Mouse (Mus musculus) kidney, adult 2 months (tissue): ENCODE measurements at regions not wholly inside any gene's neighbourhood (a gene's known extent, or its start where the extent isn't known, plus 50 kb on each side); places are given as distances from the start of the nearest gene placed in this dataset.

ENCODE experiments used
- CTCF ChIP-seq: fragments of 200-500 bp; conservative IDR thresholded peaks from 2 replicates; pipeline ENCODE4 v1.5.1; 2011; ENCODE audit warnings: low read depth, mild to moderate bottlenecking, control low read depth, low read length, moderate library complexity, mixed read lengths; ENCODE audit not compliant: insufficient read depth, insufficient read length
- POLR2A ChIP-seq: fragments of 200-500 bp; IDR thresholded peaks from one replicate; pipeline ENCODE4 v1.6.1; 2011; ENCODE audit warnings: low read depth, low read length, control low read depth

DNA sequence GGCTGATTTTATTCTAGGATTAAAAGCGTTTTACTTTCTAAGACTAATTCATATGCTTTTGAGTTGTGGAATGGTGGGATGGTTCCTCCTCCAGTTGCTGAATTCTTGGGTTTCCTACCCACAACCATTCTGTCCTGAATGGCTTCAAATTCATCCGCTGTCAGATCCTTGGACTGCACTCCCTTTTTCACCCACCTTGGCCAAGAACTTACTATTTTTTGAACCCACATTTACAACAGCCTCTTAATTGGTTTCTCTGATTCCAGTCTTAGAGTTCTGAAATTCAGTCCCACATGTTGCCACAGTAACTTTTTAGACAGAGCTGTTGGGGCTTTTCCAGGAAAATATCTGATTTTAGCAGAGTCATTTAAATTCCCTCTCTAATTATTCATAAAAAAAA lies 177.0 kb upstream of the Hs3st4 start:
- no peak for TF ChIP-seq POLR2A
- TF ChIP-seq CTCF = no peak
